Mouse (Mus musculus): ENCODE results near the gene Specc1.
A peak's percentile ranks its signal among the peaks of the same experiment; 100 is the strongest.

Gene Specc1

DNA sequence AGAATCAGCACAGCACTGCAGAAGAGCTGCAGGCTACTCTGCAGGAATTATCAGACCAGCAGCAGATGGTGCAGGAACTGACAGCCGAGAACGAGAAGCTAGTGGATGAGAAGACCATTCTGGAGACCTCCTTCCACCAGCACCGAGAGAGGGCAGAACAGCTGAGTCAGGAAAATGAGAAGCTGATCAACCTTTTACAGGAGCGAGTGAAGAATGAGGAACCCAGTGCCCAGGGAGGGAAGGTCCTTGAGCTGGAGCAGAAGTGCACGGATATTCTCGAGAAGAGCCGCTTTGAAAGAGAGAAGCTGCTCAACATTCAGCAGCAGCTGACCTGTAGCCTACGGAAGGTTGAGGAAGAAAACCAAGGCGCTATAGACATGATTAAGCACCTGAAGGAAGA is 162.0 kb downstream of the Specc1 start:
- DNase-seq, result no peak

DNA sequence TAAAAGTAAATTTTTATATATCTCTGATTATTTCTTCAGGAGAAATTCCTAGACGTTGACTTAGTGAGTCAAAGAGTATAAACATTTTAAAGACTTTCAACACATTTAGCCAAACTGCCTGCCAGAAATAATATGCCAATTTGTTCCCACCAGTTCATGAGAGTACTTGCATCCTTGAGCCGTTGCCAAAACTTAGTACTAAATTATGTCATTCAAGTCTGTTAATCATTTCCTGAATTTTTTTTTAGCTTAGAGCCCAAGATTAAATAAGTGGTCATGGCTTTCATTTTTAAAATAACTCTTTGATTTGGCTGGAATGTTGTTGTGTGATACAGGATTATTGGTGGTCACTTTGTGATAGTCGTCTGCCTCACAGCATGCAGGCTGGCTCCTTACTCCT is 163.3 kb downstream of the Specc1 start:
- no peak for DNase-seq

DNA sequence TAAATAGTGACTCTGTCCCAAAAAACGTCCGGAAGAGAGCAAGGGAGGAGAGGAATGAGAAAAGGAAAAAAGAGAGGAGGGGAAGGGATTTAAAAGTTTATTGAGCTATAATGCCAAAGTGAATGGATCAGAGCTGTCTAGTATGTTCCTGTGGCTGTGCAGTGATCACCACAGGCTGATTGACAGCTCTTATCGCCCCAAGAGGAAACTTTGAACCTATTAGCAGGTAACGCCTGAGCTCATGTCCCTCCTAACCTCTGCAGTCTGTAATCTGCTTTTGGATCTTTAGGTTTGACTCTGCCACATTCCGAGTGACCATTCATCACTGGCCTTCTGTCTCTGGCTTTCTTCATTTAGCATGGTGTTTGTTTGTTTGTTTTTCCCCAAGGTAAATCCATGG is 164.8 kb downstream of the Specc1 start:
- no peak for DNase-seq

DNA sequence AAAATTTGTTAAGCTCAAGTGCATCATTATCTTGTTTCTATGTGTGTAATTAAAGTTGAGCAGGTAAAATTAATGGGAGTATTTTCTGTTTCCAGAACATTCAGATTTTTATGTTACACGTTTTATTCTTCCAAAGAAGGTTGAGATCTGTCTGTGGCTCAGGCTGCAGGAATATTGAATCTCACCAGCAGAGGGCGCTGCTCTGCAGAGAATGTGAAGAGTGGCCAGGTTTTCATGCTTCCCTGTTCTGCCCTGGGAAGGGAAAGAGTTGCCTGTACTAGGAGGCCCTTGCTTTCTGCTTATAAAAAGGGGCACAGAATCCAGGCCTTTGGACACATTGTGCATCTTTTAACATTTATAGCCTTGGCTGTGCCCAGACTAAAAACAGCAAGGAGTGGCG is 171.1 kb downstream of the Specc1 start:
- DNase-seq, result peak; percentile 71

DNA sequence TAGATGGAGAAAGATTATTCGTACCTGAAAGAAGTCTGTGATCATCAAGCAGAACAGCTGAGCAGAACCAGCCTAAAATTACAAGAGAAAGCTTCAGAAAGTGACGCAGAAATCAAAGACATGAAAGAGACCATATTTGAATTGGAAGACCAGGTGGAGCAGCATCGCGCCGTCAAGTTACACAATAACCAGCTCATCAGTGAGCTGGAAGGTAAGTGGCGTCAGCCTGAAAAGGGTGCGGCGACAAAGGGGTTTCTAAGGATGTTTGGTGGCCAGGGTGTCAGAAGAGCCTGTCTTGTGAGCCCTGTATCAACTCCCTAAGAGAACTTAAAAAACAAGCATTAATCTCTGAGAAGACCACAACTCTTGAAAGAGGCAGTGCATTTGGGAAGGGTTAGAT is 171.6 kb downstream of the Specc1 start:
- DNase-seq, result no peak

DNA sequence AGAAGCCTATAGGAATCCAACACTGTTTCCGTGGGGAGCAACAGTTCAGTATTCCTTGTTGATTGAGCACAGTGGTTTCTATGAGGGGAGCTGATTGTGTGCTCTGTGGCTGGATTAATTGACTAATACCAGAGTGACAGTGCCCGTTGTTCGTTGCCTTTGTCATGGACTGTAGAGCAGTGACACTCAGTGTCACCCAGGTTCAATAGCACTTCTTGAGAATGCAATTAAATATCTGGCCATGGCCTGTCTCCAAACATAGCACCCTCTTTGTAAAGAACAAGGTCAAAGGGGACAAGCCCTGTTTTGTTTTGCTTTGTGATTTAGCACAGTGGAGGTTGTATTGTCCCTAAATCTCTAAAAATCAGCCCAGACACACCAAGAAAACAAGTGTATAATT is 173.6 kb downstream of the Specc1 start:
- no peak for DNase-seq

DNA sequence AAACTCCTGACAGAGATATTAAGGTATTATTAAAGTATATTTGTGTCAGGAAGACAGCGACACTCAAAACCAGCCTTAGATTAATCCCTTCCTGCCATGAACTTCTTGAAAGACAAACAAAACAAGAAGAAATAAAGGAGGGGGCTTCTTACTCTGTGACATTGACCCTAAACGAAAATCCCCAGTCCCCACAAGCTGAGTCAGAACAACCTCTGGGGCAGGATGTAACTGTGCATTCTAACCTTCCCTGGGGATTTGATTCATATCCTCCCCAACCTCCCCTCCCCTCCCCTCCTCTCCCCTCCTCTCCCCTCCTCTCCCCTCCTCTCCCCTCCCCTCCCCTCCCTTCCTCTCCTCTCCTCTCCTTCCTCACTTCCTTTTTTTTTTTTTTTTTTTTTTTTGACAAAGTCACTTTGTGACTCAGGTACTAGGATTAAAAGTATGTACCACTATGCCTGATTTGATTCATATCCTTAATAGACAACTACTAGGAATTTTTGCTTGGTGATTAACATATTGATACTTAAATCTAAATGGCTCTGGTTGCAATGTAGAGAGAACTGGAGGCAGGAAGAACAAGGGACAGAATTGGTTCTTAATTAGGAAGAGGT is 174.2 kb downstream of the Specc1 start:
- DNase-seq, result no peak

DNA sequence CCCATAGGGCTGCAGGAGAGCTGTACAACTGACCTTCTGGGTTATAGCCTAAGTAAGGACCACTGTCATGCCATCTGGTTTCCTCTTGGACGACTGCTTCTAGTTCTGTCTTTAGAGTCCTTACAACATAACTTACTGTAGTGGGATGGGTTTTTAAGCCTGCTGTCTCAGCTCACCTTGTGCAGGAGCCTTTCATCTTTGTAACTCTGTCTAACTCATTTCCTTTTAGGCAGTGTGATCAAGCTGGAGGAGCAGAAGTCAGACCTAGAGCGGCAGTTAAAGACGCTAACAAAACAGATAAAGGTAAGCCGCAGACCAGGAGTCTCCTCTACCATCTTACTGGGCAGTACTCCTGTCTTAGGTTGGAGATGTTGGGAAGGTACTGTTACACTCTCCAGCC is 175.0 kb downstream of the Specc1 start:
- no peak for DNase-seq

DNA sequence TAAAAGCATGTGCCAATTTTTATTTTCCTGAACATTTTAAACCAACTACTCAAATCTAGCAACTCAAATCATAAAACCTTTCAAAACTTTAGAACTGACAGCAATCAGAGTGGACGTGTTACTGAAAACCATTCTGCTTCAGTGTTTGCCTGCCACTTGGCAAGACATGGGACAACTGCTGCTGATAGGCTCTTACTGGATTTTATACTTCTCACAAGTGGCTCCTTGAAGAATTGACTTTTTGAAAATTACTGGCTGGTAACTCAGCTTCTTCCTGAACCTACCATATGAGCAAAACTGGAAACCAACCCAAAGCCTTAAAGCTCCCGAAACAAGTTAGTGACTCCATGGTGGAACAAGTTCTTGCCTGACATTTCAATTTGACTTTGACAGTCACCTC is 177.6 kb downstream of the Specc1 start:
- DNase-seq, result no peak

DNA sequence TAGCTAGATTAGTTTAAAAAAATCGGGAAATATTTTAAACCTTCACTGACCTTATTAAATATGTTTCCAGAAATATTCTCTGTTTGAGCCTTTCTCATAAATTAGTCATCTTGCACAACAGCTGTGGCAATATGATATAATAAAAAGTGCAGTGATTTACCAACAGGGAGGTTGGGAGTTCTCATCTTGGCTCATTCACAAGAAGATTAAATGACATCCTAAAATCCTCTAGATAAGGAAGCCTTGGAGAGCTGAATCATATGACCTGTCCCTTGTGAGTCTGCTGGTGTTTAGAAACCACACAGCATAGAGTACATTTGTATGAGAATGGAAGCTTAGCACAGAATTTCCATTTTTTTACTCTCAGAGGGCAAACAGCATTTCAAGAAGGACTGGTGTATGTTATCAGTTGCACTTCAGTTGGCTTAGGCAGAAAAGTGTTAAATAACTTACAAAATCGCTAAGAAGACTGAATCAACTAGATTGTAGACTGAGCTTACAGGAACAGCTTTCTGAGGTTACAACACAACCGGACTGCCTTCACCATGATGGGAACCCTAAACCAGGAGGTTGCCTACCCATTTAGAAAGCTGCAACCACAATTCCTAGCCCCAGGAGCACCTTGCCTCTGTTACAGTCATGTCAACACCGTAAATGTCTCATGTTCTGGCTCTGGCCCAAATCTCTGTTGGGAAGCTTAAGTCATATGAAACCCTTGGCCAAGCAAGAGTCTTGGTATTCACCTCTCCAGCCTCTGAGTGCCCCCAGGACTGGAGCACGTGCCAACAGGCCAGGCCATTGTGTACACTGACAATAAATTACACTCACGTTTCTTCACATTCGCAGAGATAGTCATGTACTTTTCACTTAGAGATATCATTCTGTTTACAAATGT is 188.9 kb downstream of the Specc1 start:
- DNase-seq, result no peak

DNA sequence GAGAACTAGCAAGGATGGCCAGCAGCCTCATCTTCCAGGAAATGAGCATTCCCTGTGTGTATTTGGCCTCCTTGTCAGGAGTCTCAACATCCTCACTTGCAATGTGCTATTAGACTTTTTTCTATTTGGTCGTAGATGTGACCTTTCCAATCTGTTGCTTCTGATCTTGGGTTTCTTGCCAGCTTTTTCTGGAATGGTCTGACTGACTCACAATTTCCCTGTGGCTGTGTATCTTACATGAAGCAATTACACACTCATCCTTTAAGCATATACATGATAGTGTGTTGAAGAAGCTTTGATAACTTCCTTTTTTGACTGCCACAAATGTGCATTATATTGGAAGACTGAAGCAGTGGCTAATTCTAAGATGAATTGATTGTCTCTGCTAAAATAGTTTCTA is 190.1 kb downstream of the Specc1 start:
- no peak for DNase-seq

DNA sequence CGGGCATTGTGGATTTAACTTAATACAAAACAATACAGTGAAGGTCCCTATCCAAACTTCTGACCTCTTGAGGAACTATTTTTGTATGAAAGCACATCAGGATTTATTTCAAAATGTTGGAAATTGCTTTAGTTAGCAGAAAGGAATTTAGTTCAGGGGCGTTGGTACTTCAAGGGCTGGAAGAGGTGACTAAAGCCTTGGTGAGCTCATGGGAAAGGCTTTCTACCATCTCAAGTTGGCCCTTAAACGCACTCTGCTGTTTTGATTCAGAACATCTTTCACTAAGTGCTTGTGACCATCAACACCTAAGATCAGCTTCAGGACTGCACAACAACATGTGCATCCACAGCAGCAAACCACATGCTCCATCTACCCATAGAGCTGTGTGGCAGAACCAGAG is 191.5 kb downstream of the Specc1 start:
- DNase-seq, result no peak

DNA sequence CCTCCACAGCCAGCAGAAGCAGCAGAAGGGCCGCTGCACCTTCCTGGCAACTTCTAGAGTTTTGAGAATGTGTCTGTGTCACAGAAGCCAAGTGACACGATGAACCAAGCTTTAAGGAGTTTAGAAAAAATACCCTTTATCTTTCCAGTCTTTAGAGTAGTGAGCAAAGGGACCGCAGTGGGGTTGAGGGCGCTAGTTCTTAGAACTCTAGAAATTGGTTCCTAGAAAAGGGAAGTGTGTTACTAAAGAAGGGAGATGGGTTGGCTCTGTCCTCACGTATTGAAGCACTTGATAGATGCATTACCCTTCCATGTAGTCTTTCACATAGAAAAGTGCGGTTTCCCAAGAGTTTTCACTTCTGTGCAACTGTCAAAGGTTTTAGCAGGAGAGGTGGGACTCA is 191.9 kb downstream of the Specc1 start:
- DNase-seq, result no peak

DNA sequence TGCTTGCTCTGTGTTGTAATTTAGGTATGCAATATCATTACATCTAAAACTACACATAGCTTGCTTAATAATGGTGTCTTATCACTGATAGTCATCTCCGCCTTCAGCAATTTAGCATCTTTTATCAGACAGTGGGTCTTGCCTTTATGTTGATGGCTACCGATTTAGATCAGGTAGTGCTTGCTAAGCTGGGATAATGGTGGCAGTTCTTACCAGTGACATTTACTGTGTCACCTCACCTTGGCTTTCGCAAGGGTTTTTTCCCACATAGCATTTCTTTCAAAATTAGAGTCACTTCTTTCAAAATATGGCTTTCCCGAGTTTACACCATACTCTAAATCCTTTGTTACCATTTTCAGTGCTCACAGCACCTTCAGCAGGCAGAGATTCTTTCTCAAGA is 196.5 kb downstream of the Specc1 start:
- DNase-seq, result no peak

DNA sequence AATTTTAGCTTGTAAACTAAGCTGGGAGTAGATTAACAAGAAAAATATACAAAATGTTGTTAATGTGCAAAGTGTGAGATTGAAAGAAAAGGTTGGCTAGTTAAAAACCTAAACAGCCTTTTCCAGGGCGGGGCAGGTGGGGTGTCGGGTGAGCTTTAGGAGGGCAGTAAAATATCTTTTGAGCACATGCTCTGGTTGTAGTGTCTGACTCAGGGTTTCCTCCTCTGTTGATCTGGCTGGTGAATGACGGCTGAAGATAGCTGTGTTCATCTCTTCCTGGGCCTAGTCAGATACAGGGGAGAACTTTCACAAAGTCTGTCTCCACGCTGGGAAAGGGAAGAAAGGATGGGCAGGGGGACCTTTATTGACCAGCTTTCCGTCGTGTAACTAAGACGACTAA is 203.2 kb downstream of the Specc1 start:
- DNase-seq, result no peak

DNA sequence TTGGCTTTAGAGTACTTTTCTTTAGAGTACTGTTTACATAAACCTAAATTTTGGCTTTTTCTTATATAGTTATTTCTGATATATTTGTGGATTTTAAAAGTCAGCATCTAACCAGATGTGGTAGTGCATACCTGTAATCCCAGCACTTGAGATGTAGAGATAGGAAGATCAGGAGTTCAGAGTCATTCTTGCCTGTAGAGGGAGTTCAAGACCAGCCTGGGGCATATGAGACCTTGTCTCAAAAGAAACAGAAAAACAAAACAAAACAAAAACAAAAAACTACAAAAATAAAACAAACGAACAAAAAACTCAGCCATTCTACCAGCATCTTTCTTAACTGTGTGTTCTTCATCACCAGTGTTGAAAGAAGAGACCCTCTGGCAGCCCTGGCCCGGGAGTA is 204.9 kb downstream of the Specc1 start:
- DNase-seq, result no peak

DNA sequence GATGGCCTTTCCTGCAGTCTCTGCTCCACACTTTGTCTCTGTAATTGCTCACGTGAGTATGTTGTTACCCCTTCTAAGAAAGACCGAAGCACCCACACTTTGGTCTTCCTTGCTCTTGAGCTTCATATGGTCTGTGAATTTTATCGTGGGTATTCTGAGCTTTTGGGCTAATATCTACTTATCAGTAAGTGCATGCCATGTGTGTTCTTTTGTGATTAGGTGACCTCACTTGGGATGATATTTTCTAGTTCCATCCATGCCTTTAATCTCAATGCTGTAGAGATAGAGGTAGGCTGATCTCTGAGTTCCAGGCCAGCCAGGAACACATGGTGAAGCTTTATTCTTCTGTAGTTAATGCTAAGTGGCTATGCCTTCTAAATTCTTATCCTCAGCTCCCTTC is 207.8 kb downstream of the Specc1 start:
- DNase-seq, result no peak

DNA sequence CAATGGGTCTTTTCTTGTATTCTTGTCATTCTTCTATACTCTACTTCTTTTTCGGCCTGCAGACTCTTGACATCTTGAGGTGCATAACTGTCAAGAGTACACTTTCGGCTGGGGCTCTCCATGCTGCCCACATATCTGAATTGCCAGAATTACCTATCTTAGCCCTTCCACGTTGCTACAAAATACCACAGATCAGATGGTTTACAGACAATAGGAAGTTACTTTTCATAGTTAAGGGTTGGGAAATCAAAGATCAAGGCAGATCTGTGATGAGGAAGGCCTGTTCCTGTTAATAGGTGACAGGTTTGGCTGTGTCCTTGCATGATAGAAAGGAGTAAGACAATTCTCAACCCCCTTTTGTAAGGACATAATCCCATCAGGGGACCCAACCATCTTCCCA is 209.9 kb downstream of the Specc1 start:
- no peak for DNase-seq

DNA sequence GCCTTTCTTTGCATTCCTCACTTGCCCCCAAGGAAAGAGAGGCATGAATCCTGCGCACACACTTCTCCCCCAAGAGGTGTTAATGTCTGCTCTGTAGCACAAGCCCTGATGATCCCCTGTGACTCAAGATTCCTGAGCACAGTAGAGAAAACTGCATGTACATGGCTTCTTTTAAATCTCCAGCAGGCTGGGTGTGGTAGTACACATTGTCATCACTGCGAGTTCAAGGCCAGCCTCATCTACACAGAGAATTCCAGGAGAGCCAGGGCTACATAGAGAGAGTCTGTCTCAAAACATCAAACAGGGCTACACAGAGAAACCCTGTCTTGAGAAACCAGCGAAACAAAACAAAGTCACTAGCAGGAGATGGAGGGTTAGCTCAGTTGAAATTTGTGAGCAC is 211.6 kb downstream of the Specc1 start:
- no peak for DNase-seq

DNA sequence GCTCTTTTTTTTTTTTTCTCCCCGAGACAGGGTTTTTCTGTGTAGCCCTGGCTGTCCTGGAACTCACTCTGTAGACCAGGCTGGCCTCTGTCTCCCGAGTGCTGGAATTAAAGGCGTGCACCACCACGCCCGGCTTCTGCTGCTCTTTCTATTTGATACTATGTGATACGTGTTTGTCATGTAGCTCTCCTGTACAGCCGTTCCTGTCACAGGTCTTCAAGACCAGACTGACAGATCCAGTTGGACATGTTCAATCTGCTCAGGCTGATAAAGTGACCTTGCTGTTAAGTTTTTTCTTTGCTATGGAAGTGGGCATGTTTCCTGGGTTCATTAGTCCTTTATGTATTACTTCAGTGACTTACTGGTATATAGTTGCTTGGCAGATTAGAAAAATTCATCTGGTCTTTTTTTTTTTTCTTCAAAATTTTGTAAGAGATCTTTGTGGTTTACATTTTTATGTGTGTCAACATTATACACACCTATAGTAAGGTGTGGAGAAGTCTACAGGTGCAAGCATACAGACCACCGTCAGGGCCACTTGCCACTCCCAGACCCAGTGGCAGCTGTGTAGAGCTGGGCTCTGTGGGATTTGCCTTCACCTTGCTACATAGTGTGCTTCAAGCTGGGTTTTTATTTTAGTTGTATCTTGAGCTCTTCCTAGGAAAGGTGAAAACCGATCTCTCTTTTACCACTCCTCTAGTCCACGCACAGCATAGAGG is 221.0 kb downstream of the Specc1 start:
- no peak for DNase-seq

DNA sequence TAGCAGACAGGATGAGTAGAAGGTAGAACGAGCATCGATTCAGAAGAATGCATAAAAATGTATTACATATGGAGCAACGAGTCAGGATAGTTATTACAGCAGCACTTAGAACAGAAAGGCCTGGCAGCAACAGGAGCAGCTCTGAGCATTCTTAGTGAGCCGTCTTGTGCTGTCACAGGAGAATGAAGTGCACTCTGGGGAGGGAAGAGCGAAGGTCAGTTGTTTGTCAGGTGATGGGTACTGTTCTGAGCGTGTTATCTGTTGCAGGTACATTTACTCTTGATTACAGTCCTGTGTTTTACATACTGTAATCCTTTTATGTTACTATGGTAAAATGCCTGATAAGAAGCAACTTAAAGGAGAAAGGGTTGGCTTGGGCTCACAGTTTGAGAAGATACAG is 224.2 kb downstream of the Specc1 start:
- no peak for DNase-seq

DNA sequence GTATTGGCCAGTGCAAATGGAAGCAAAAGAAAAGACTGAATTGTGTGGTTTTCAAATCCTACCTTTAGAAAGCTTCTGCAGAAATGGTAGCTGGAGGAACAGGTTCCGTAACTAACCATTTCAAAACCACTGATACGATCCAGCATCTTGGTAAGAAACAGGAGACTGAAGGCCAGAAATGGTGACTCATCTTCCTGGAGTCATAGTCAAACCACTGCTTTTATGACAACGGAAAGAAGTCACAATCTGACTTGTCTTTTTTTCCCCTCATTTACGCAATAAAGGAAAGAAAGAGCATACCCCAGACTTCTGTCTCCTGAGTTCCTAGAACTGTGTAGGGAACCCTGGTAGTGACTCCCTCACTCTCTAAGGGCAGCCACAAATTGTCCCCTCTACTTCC is 228.3 kb downstream of the Specc1 start:
- no peak for DNase-seq

DNA sequence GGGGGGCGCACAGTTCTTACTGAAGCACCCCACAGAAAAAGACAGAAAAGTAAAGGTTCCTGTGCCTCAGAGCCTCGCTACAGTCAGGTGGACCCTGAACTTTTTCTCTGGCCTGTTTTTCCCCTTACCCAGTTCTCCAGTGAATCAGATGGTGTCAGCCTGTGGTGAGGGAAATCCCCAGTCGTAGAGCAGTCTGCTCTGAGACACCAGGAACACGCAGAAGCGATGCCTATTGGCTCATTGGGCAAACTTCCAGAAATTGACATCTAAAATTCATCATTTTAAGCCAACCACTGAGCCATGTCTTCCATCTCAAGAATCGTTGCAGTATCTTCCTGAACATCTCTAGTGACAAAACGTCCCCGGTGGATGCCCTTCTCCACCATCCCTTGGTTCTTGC is 230.5 kb downstream of the Specc1 start:
- no peak for DNase-seq

DNA sequence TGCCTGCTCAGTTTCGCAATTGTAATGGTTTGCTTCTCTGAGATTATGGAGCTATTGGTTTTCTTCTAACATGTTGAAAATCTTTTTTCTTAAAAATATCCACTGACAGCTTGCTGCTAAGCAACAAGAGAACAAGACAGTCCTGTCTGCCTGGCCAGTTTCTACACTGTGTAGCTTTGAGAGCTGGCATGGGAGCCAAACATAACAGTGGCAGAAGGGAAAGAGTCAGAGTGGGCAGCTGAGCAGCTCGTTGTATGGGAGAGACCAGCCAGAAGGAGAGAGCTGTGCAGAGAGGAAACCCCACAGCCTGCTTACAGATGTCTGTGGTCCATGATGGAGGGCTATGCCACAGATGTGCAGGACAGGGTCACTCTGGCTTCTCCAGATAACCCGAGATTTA is 235.5 kb downstream of the Specc1 start:
- no peak for DNase-seq
